Mouse (Mus musculus) liver, postnatal 0 days (tissue): ENCODE results near the gene Krtap1-5. TPM values are rescaled to one million over a fixed set of nuclear protein-coding genes. Genes with fewer than 3 reads are reported as not detected.

Experiments used
- ATAC-seq: fragments of 200-750 bp; cut with Nextera tagmentation; 2 replicates; pipeline ENCODE4 v1.8.0; 2017; ENCODE audit warnings: mild to moderate bottlenecking, moderate library complexity
- DNase-seq: peaks from one replicate; pipeline ENCODE4 v3.0.0-alpha.2; 2016
- H3K27ac ChIP-seq: fragments of 300-500 bp; sonication (generic); 2 replicates; pipeline ENCODE4 v1.5.1; 2014; ENCODE audit warnings: antibody characterized with exemption, moderate library complexity, mild to moderate bottlenecking, low read depth
- H3K27me3 ChIP-seq: fragments of 300-500 bp; sonication (generic); 2 replicates; pipeline ENCODE4 v1.6.1; 2014; ENCODE audit warnings: low read length, control low read depth, mixed read lengths; ENCODE audit not compliant: insufficient read depth
- H3K36me3 ChIP-seq: fragments of 300-500 bp; sonication (generic); replicated peaks from 2 replicates; pipeline ENCODE4 v1.6.1; 2014; ENCODE audit warnings: mild to moderate bottlenecking, control low read depth, low read length, moderate library complexity, mixed read lengths; ENCODE audit not compliant: insufficient read depth
- H3K4me1 ChIP-seq: fragments of 300-500 bp; sonication (generic); 2 replicates; pipeline ENCODE4 v1.6.1; 2014; ENCODE audit warnings: antibody characterized with exemption, mild to moderate bottlenecking, control low read depth; ENCODE audit not compliant: insufficient read depth
- H3K4me2 ChIP-seq: fragments of 300-500 bp; sonication (generic); 2 replicates; pipeline ENCODE4 v1.6.1; 2014; ENCODE audit warnings: low read depth, mild to moderate bottlenecking, low read length, moderate library complexity, mixed read lengths
- H3K4me3 ChIP-seq: fragments of 300-500 bp; sonication (generic); 2 replicates; pipeline ENCODE4 v1.5.1; 2014; ENCODE audit warnings: low read depth, low read length
- H3K9ac ChIP-seq: fragments of 300-500 bp; sonication (generic); replicated peaks from 2 replicates; pipeline ENCODE4 v1.6.1; 2014; ENCODE audit warnings: mild to moderate bottlenecking, moderate library complexity
- H3K9me3 ChIP-seq: fragments of 300-500 bp; sonication (generic); 2 replicates; pipeline ENCODE4 v1.6.1; 2016; ENCODE audit warnings: mild to moderate bottlenecking, control low read depth, low read length, mixed read lengths
- CTCF ChIP-seq: sonication (generic); IDR thresholded peaks from 2 replicates; pipeline ENCODE4 v1.5.1; 2016; ENCODE audit warnings: antibody characterized with exemption, low read depth
- EP300 ChIP-seq: IDR thresholded peaks from 2 replicates; pipeline ENCODE4 v1.6.1; 2016; ENCODE audit warnings: antibody characterized with exemption, low read depth, mild to moderate bottlenecking
- WGBS: fragments of 180-500 bp; shearing (Covaris S2); extraction: QIAGEN DNeasy Blood & Tissue Kit; methylation state at CpG from one replicate; pipeline ENCODE4 v1.1.7; 2014; ENCODE audit not compliant: insufficient replicate concordance; 5-methylcytosine and 5-hydroxymethylcytosine counted together
- polyA plus RNA-seq: library from polyadenylated mRNA; unstranded; fragments of >200 nt; fragmentation: Nextera tagmentation; extraction: Ambion mirVana; gene quantifications from 2 replicates; pipeline ENCODE4 v1.2.1, GENCODE M21; 2015

Gene Krtap1-5
- polyA plus RNA-seq, 1 experiment from 2014 or later = not detected

DNA sequence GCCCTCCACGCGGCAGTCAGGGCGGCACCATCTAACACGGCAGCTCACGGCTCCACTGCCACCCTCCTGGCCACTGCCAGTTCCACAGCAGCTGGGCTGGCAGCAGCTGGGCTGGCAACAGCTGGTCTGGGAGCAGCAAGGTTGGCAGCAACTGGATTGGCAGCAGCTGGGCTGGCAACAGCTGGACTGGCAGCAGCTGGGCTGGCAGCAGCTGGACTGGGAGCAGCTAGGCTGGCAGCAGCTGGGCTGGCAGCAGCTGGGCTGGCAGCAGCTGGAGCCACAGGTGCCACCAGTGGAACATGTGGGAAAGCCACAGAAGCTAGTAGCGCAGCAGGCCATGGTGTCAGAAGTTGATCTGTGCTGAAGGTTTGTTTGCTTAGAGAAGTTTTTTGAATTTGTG, 10.2 kb upstream of the Krtap1-5 start, which contains the start of gene Krtap1-3:
TSS of gene Krtap1-3 (minus strand) at position 359 of the 400 bp plus-strand sequence.
- H3K4me3 ChIP-seq = no peak within 1 kb of the TSS
- TF ChIP-seq CTCF (no peak), EP300 (no peak)
- no peak within 1 kb of the TSS for H3K4me2 ChIP-seq
- no peak for DNase-seq
- H3K36me3 ChIP-seq = no peaks in the 10 kb centered on the region
- H3K9ac ChIP-seq = no peak within 1 kb of the TSS
- ATAC-seq = no peak
- H3K27ac ChIP-seq = no peak within 1 kb of the TSS
- whole genome bisulfite sequencing = 78% methylated on average over 6 of the region's 6 CpGs
- no peaks in the 10 kb centered on the region for H3K27me3 ChIP-seq
- H3K4me1 ChIP-seq = no peaks in the 10 kb centered on the region
- no peaks in the 10 kb centered on the region for H3K9me3 ChIP-seq

DNA sequence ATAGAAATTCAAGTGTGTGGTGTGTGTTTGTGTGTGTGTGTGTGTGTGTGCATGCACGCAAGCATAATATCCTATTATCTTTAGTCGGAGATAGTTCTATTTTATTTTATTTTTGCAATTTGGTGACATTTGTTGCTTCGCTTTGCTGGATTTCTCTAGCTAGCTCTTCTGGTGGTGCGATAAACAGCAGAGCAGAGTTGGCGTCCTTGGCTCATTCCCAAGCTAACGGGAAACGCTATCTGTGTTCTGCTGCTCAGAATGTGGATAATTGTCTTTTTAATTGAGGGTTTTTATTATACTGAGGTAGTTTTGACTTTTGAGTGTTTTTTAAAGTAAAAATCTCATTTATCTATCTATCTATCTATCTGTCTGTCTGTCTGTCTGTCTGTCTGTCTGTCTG, 4.3 kb upstream of the Krtap1-5 start:
- no peak overlapping the region for H3K9ac ChIP-seq
- no peaks in the 10 kb centered on the region for H3K4me1 ChIP-seq
- no peak for ATAC-seq
- H3K27ac ChIP-seq = no peak overlapping the region
- no peak overlapping the region for H3K4me2 ChIP-seq
- TF ChIP-seq EP300 (no peak), CTCF (no peak)
- H3K9me3 ChIP-seq = no peaks in the 10 kb centered on the region
- WGBS = 82% methylated on average over 7 of the region's 7 CpGs
- no peaks in the 10 kb centered on the region for H3K36me3 ChIP-seq
- no peaks in the 10 kb centered on the region for H3K27me3 ChIP-seq
- no peak overlapping the region for H3K4me3 ChIP-seq
- DNase-seq = no peak

DNA sequence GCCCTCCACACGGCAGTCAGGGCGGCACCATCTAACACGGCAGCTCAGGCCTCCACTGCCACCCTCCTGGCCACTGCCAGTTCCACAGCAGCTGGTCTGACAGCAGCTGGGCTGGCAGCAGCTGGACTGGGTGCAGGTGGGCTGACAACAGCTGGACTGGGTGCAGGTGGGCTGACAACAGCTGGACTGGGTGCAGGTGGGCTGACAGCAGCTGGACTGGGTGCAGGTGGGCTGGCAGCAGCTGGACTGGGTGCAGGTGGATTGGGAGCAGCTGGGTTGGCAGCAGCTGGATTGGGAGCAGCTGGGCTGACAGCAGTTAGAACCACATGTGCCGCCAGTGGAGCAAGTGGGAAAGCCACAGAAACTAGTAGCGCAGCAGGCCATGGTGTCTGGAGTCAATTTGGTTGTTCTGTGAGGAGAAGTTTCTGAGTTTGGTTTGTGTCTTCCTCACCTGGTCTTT, 2.5 kb upstream of the Krtap1-5 start, which contains the start of gene Krtap1-4:
TSS of gene Krtap1-4 (minus strand) at position 410 of the 460 bp plus-strand sequence.
- DNase-seq (no peak), ATAC-seq (no peak)
- Histone ChIP-seq H3K4me3 (no peak within 1 kb of the TSS), H3K4me1 (no peaks in the 10 kb centered on the region), H3K27ac (no peak within 1 kb of the TSS), H3K9me3 (no peaks in the 10 kb centered on the region), H3K4me2 (no peak within 1 kb of the TSS), H3K36me3 (no peaks in the 10 kb centered on the region), H3K27me3 (no peaks in the 10 kb centered on the region), H3K9ac (no peak within 1 kb of the TSS)
- WGBS = 84% methylated on average over 5 of the region's 5 CpGs
- TF ChIP-seq EP300 (no peak), CTCF (no peak)

DNA sequence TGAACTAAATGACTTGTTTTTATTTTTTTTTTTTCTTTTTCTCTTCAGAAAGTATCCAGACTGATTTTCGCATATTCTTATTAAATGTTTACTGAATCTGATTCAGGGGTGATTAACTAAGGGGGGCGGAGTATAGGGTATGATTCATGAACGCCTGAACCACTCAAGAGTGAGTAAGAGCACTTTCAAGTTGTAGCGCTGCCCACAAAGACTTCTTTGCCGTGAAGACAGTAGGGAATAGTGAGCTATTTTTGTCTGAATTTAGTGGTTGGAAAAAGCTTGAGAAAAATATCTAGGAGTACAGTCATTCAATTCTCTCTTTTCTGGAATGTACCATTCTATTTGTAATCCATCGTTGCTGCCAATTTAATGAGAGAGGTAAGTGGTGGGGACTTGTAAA, 748 bp upstream of the Krtap1-5 start:
- no peak for ATAC-seq
- 73% methylated on average over 6 of the region's 6 CpGs for WGBS

DNA sequence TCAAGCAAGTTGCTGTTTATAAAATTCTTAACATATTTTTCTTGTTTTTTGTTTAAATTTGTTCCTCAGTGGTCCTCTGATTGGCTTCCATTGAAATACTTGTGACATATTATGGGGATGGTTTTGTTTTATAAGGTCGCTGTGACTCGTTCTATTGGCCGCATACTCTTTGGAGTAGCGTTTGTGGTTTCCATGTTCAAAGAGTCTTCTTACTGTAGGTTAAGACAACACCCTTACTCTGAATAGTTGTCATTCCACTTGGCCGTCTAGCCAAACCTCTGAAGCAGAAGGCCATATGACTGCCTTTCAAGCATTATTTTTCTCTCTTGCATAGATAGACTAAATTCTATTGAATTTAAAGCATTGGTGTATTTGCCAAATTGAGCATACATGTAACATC, 235 bp upstream of the Krtap1-5 start:
- TF ChIP-seq EP300 = no peak
- TF ChIP-seq CTCF = no peak
- Histone ChIP-seq H3K9me3 (no peaks in the 10 kb centered on the region), H3K27ac (no peak overlapping the region), H3K36me3 (no peaks in the 10 kb centered on the region), H3K4me1 (no peaks in the 10 kb centered on the region), H3K4me2 (no peak overlapping the region), H3K9ac (no peak overlapping the region), H3K27me3 (no peaks in the 10 kb centered on the region), H3K4me3 (no peak overlapping the region)
- WGBS = 78% methylated on average over 5 of the region's 5 CpGs
- DNase-seq (no peak), ATAC-seq (no peak)

More for the DNA sequence above, 748 bp upstream of the Krtap1-5 start:
- DNase-seq = no peak
- Histone ChIP-seq H3K27me3 (no peaks in the 10 kb centered on the region), H3K27ac (no peak overlapping the region), H3K4me3 (no peak overlapping the region), H3K36me3 (no peaks in the 10 kb centered on the region), H3K4me1 (no peaks in the 10 kb centered on the region), H3K4me2 (no peak overlapping the region), H3K9me3 (no peaks in the 10 kb centered on the region), H3K9ac (no peak overlapping the region)
- TF ChIP-seq CTCF (no peak), EP300 (no peak)

DNA sequence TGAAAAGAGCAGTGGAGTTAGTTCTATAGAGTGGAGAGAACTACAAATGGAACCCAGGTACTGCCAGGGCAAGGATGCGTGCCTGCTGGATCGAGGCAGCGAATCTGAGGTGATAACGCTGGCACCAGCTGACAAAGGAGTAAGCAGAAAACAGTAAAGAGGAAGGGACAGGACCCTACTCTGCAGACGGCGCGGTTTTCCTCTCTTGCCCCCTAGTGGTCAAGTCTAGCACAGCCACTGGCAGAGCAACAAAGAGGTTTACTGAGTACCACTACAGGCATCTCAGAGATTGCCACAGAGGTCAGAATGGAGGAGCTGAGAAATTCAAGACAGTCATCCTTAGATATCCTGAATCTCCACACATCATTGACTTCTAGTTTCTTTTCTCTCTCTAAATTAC, 6.7 kb downstream of the Krtap1-5 start:
- ATAC-seq (no peak), DNase-seq (peak; percentile 72)
- H3K27me3 ChIP-seq = no peaks in the 10 kb centered on the region
- no peak overlapping the region for H3K4me2 ChIP-seq
- no peak overlapping the region for H3K9ac ChIP-seq
- H3K36me3 ChIP-seq = no peaks in the 10 kb centered on the region
- no peak overlapping the region for H3K27ac ChIP-seq
- WGBS = under 1% methylated on average over 7 of the region's 7 CpGs
- no peaks in the 10 kb centered on the region for H3K4me1 ChIP-seq
- H3K9me3 ChIP-seq = no peaks in the 10 kb centered on the region
- TF ChIP-seq EP300 = no peak
- peak; percentile 84 for TF ChIP-seq CTCF
- no peak overlapping the region for H3K4me3 ChIP-seq

DNA sequence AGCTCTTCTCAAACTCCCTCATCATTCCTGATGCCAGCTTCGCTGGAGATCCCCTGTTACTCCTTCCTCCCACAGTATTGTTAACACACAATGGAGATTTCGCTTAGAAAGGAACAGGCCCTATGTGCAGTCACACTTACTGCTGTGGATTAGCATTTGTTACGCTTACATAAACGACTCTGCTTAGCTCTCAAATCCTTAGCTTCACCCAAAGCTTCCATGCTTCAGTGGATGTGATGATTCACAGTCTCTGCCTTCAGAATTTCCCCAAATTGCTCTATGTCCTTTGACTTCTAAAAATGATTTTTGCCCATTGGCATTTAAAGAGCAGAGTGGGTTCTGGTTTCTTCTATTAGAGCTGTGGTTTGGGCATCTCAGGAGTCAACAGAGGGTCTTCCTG, 7.7 kb downstream of the Krtap1-5 start:
- H3K9me3 ChIP-seq = no peaks in the 10 kb centered on the region
- no peak overlapping the region for H3K27ac ChIP-seq
- no peak overlapping the region for H3K9ac ChIP-seq
- H3K36me3 ChIP-seq = no peaks in the 10 kb centered on the region
- no peak overlapping the region for H3K4me2 ChIP-seq
- WGBS = 63% methylated on average over 4 of the region's 4 CpGs
- no peaks in the 10 kb centered on the region for H3K4me1 ChIP-seq
- DNase-seq (no peak), ATAC-seq (no peak)
- TF ChIP-seq EP300 (no peak), CTCF (no peak)
- H3K27me3 ChIP-seq = no peaks in the 10 kb centered on the region
- no peak overlapping the region for H3K4me3 ChIP-seq
